Mouse (Mus musculus) midbrain, embryonic 13.5 days (tissue): ENCODE data around the gene Zfand3. TPM values are rescaled to one million over a fixed set of nuclear protein-coding genes. Genes with fewer than 3 reads are reported as not detected.

Source experiments
- ATAC-seq: fragments of 200-750 bp; cut with Nextera tagmentation; 2 replicates; pipeline ENCODE4 v1.8.0; 2017; ENCODE audit warnings: mild to moderate bottlenecking, moderate TSS enrichment, moderate library complexity
- H3K27ac ChIP-seq: fragments of 300-500 bp; sonication (generic); 2 replicates; pipeline ENCODE4 v1.5.1; 2015; ENCODE audit warnings: inconsistent platforms, mild to moderate bottlenecking, moderate library complexity
- H3K27me3 ChIP-seq: fragments of 300-500 bp; sonication (generic); 2 replicates; pipeline ENCODE4 v1.6.1; 2015; ENCODE audit warnings: mild to moderate bottlenecking, inconsistent platforms
- H3K36me3 ChIP-seq: fragments of 300-500 bp; sonication (generic); 2 replicates; pipeline ENCODE4 v1.6.1; 2015; ENCODE audit warnings: mild to moderate bottlenecking, inconsistent platforms
- H3K4me1 ChIP-seq: fragments of 300-500 bp; sonication (generic); replicated peaks from 2 replicates; pipeline ENCODE4 v1.6.1; 2015; ENCODE audit warnings: inconsistent platforms
- H3K4me2 ChIP-seq: fragments of 300-500 bp; sonication (generic); replicated peaks from 2 replicates; pipeline ENCODE4 v1.6.1; 2015; ENCODE audit warnings: moderate library complexity, mild to moderate bottlenecking, inconsistent platforms
- H3K4me3 ChIP-seq: fragments of 300-500 bp; sonication (generic); replicated peaks from 2 replicates; pipeline ENCODE4 v1.5.1; 2015; ENCODE audit warnings: mild to moderate bottlenecking, inconsistent platforms
- H3K9ac ChIP-seq: fragments of 300-500 bp; sonication (generic); replicated peaks from 2 replicates; pipeline ENCODE4 v1.6.1; 2015; ENCODE audit warnings: mild to moderate bottlenecking, inconsistent platforms
- H3K9me3 ChIP-seq: fragments of 300-500 bp; sonication (generic); 2 replicates; pipeline ENCODE4 v1.6.1; 2016; ENCODE audit warnings: mild to moderate bottlenecking, inconsistent platforms
- WGBS: fragments of 180-500 bp; shearing (Covaris S2); methylation state at CpG from one replicate; pipeline ENCODE4 v1.1.7; 2015; 5-methylcytosine and 5-hydroxymethylcytosine counted together
- polyA plus RNA-seq: library from polyadenylated mRNA; unstranded; fragments of >200 nt; fragmentation: Nextera tagmentation; extraction: Ambion mirVana; gene quantifications from 2 replicates; pipeline ENCODE4 v1.2.1, GENCODE M21; 2015

Gene Zfand3
- polyA plus RNA-seq, 1 experiment from 2014 or later, result 85.4 TPM

DNA sequence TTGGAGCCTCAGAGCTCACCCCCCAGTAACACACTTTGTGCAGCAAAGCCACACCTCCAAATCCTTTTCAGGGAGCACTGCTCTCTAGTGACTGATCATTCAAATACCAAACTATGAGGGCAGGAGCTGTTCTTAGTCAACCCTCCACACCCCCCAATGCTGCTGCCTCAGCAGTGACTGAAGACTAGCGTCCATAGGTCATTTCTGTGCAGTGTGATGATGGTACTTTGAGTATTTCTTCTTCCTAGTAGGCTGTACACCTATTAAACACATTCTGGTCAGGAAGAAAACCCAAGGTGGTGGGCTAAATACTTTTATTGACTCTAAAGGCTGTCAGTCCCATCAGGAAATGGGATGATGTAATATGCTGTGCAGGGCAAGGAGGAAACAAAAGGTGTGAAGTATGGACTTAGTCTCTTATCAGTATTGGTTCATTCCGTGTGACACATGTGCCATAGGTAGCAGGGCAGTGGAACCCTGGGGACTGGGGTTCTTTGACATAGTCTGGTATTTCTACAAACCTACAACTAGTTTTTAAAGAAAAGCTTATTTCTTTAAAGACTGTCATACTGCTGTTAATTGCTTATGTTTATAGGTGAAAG, 88.7 kb downstream of the Zfand3 start:
- H3K27me3 ChIP-seq, result no peaks in the 10 kb centered on the region
- H3K4me1 ChIP-seq, result 0 out of 2 replicates have a peak, but pooled peaks cover 4% of the 10 kb centered on the region
- peaks cover 14% of the 10 kb centered on the region for H3K36me3 ChIP-seq
- 100% methylated on average over 2 of the region's 2 CpGs for WGBS
- H3K9ac ChIP-seq, result no peak overlapping the region
- no peaks in the 10 kb centered on the region for H3K9me3 ChIP-seq
- H3K4me3 ChIP-seq, result no peak overlapping the region
- H3K4me2 ChIP-seq, result no peak overlapping the region
- ATAC-seq, result no peak
- H3K27ac ChIP-seq, result no peak overlapping the region

DNA sequence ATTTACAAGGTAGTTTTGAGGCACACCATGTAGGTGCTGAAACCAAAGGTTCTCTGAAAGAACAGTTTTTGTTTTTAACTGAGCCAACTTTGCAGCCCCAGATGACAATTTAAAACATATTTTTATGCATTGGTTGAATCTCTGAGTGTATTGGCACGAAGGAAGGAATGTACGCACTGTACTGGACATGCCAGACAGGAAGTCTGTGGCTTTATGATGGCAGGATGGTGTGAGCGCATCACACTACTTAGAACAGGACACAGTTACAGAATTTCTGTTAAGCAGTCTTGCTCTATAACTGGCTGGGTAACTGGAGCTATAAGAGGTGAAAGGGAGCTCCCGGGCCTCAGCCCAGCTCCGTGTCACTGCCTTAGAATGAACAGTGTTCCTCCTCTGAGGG, 92.6 kb downstream of the Zfand3 start:
- ATAC-seq, result no peak
- Histone ChIP-seq H3K9ac (no peak overlapping the region), H3K4me3 (no peak overlapping the region), H3K36me3 (peaks cover 14% of the 10 kb centered on the region), H3K4me1 (peaks cover 30% of the 10 kb centered on the region), H3K4me2 (no peak overlapping the region), H3K9me3 (no peaks in the 10 kb centered on the region), H3K27me3 (no peaks in the 10 kb centered on the region), H3K27ac (no peak overlapping the region)
- 95% methylated on average over 5 of the region's 5 CpGs for whole genome bisulfite sequencing

DNA sequence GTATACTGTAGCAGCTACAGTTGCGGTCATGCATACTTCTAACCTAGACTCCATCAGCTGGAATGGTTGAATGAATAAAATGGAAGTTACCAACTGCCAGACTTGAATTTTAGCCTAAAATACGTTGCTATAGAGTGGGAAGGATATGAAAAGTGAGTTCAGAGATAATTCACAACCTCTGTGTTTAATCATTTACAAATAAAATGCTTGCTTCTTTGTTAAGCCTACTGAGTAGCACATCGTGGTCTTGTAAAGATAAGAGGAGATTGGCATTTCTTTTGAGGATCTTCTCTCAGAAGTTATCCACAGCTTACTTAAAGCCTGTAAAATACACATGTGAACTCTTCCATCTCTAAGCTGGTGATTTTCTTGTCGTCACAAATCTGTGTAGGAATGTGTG, 93.1 kb downstream of the Zfand3 start:
- ATAC-seq, result no peak

DNA sequence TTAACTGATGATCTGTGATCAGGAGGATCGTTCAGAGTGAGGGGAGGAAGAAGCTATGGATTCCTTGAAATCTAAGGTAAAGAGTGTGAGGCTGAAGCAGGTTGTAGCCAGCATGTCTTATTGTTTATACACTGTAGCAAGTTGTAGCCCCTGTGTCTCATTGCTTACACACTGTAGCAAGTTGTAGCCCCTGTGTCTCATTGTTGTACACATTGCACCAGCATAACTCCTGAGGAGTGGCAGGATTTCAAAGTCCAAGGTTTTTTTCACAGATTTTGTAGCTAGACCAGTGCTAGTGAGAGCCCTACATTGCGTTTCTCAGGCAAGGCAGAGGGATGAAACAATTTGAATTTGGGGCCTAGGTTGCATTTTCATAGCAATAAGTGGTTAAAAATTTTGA, 95.1 kb downstream of the Zfand3 start:
- Histone ChIP-seq H3K36me3 (peaks cover 8% of the 10 kb centered on the region), H3K4me1 (peaks cover 36% of the 10 kb centered on the region), H3K9ac (no peak overlapping the region), H3K4me2 (no peak overlapping the region), H3K9me3 (no peaks in the 10 kb centered on the region), H3K27ac (no peak overlapping the region), H3K27me3 (no peaks in the 10 kb centered on the region), H3K4me3 (no peak overlapping the region)
- WGBS, result 75% methylated on average over 2 of the region's 2 CpGs
- no peak for ATAC-seq

More for the DNA sequence above, 93.1 kb downstream of the Zfand3 start:
- no peak overlapping the region for H3K4me3 ChIP-seq
- peaks cover 13% of the 10 kb centered on the region for H3K36me3 ChIP-seq
- no peak overlapping the region for H3K4me2 ChIP-seq
- WGBS, result 76% methylated on average over 4 of the region's 4 CpGs
- H3K9ac ChIP-seq, result no peak overlapping the region
- no peaks in the 10 kb centered on the region for H3K9me3 ChIP-seq
- H3K4me1 ChIP-seq, result peaks cover 32% of the 10 kb centered on the region
- no peaks in the 10 kb centered on the region for H3K27me3 ChIP-seq
- no peak overlapping the region for H3K27ac ChIP-seq

DNA sequence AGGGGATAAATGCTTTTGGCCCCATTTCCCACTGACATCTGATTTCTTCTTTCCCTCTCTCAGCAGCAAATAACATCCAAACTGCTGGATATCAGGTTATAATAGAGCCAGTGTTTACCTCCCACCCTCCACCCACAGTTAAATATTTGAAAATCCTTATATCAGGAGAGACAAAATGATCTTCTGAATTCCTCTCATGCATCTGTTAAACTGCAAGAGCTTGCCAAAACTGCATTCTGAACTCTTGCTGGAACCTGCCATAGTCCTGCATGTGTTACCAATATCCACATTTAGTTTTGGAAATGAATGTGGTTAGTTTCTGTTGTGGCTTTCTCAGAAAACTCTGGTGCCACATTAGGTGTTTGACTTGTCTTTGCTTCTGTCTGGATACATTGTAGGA, 97.3 kb downstream of the Zfand3 start:
- Histone ChIP-seq H3K27ac (no peak overlapping the region), H3K27me3 (no peaks in the 10 kb centered on the region), H3K4me1 (peaks cover 36% of the 10 kb centered on the region)

DNA sequence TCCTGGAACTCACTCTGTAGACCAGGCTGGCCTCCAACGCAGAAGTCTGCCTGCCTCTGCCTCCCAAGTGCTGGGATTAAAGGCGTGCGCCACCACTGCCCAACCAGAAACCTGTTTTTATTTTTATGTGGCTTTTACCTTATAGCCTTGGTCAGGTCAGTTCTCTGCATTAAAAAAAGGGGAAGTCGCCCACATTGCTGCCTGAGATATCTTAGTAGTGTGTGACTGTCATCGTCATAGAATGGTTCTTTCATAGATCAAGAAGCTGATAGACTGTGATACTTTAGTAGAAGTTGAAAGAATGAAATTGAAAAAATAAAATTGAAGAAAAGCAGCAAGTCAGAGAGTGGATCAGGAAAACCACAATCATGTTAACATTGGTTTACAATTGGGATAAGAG, 98.5 kb downstream of the Zfand3 start:
- Histone ChIP-seq H3K36me3 (no peaks in the 10 kb centered on the region), H3K4me2 (no peak overlapping the region), H3K27me3 (no peaks in the 10 kb centered on the region), H3K4me3 (no peak overlapping the region), H3K27ac (no peak overlapping the region), H3K9ac (no peak overlapping the region), H3K4me1 (peaks cover 33% of the 10 kb centered on the region), H3K9me3 (no peaks in the 10 kb centered on the region)
- WGBS, result 95% methylated on average over 5 of the region's 5 CpGs
- ATAC-seq, result no peak

More for the DNA sequence above, 97.3 kb downstream of the Zfand3 start:
- no peaks in the 10 kb centered on the region for H3K9me3 ChIP-seq
- H3K4me3 ChIP-seq, result no peak overlapping the region
- no peak for ATAC-seq
- no peak overlapping the region for H3K4me2 ChIP-seq
- no peak overlapping the region for H3K9ac ChIP-seq
- no peaks in the 10 kb centered on the region for H3K36me3 ChIP-seq

DNA sequence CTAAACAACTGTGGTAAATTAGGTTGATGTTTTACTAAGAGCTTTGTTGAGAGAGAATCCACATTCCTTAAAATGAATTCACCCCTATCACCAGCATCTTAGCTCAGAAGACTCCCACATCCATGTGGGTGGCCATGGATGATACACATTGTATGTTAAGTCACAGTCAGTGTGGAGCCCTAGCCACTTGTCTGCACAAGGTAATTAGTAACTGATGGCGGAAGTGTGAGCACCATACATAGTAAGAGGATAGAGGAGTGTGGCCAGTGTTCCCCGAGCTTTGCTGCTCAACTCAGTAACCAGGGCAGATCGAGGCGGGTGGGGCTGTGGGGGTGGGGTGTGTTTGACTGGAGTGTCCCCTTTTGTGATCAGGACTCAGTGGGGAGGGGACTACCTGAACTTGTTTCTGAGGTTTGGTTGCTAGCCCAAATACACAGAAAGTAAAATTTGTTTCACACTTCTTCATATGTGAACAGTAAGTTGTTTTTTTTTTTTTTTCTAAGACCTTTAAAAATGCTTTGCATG, 99.2 kb downstream of the Zfand3 start:
- H3K4me1 ChIP-seq, result peaks cover 34% of the 10 kb centered on the region

DNA sequence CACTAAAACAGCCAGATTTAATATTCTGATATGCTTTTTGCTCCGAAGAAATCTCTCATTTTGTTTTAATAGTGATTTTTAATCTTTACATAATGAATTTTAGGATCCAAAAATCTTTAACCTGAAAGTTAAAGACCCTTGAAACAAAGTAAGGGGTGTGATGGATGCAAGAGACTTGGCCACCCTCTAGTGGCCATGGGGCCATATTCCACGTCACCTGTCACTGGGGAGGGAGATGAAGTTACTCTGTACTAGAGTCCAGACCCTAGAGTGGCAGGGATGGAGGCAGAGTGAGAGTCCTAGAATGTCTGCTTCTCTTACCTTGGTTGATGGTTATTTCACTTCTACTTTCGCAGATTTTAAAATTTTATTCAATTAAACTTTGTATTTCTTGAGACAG, 100.8 kb downstream of the Zfand3 start:
- no peak for ATAC-seq
- Histone ChIP-seq H3K9ac (no peak overlapping the region), H3K4me2 (no peak overlapping the region), H3K27me3 (no peaks in the 10 kb centered on the region), H3K4me3 (no peak overlapping the region), H3K27ac (no peak overlapping the region), H3K36me3 (no peaks in the 10 kb centered on the region), H3K4me1 (peaks cover 36% of the 10 kb centered on the region), H3K9me3 (no peaks in the 10 kb centered on the region)
- WGBS, result 90% methylated on average over 3 of the region's 3 CpGs

More for the DNA sequence above, 99.2 kb downstream of the Zfand3 start:
- no peak overlapping the region for H3K27ac ChIP-seq
- H3K9me3 ChIP-seq, result no peaks in the 10 kb centered on the region
- no peak overlapping the region for H3K9ac ChIP-seq
- no peak overlapping the region for H3K4me2 ChIP-seq
- no peaks in the 10 kb centered on the region for H3K36me3 ChIP-seq
- 74% methylated on average over 4 of the region's 4 CpGs for WGBS
- no peak overlapping the region for H3K4me3 ChIP-seq
- ATAC-seq, result no peak
- no peaks in the 10 kb centered on the region for H3K27me3 ChIP-seq

DNA sequence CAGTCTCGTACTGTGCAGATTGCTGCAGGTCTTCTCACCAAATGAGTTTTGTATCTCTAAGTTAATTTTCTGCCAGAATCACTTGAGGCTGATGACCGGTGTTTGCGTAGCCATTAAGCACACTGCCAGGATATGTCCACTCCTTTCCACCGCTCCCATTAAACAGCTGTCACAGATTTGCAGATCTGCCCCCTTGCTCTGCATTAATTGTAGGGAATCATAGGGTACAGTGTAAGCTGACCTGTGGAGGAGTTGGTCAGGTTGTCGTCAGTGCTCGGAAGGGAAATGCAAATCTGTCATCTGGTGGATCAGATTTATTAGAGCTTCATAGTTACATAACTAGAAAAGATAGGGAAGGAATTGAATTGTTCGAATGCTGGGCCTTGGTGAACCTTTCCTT, 106.1 kb downstream of the Zfand3 start:
- H3K4me2 ChIP-seq, result no peak overlapping the region
- no peaks in the 10 kb centered on the region for H3K9me3 ChIP-seq
- H3K9ac ChIP-seq, result no peak overlapping the region
- H3K4me1 ChIP-seq, result peaks cover 41% of the 10 kb centered on the region
- H3K27me3 ChIP-seq, result no peaks in the 10 kb centered on the region
- no peak for ATAC-seq
- 68% methylated on average over 7 of the region's 7 CpGs for WGBS
- H3K4me3 ChIP-seq, result no peak overlapping the region
- peaks cover 3% of the 10 kb centered on the region; the same call in 1 of the 2 replicates for H3K36me3 ChIP-seq
- H3K27ac ChIP-seq, result no peak overlapping the region

DNA sequence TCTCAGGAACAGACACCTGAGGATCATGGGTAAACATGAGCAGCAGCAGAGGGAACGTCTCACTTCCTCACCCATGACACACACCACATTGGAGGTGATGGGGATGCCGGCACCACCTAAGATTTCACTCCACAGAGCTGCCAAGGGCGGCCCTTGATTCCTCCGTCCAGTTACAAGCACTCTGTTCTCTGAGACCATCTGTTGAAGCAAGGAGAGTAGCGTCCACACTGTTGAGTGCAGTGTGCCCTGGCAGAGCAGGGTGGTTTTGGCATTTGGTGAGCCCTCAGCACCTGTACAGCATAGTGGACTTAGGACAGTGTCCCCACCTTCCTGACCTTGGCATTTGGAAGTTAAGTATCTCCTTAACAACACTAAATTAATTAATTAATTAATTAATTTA, 107.0 kb downstream of the Zfand3 start:
- Histone ChIP-seq H3K27me3 (no peaks in the 10 kb centered on the region), H3K9ac (no peak overlapping the region), H3K9me3 (no peaks in the 10 kb centered on the region), H3K36me3 (peaks cover 5% of the 10 kb centered on the region; the same call in 1 of the 2 replicates), H3K4me2 (no peak overlapping the region), H3K27ac (no peak overlapping the region; the same call in 1 of the 2 replicates), H3K4me3 (no peak overlapping the region), H3K4me1 (peaks cover 49% of the 10 kb centered on the region)
- 79% methylated on average over 5 of the region's 5 CpGs for WGBS
- no peak for ATAC-seq

DNA sequence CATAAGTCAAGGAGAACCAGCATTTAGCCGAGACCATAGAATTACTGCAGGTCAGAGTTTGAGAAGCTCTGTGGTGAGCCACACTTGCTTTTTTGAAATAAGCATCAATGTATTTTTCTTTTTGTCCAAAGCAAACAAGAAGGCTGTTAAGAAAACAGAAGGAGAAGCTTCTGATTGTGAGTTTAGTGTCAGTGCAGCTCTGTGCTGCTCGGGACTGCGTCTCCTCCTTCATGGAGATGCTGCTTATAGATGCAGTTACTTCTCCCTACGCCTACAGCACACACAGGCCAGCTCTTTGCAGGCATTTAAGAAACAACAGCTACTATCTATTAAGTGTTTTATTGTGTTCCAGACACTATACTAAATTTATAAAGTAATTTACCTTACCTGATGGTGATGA, 107.5 kb downstream of the Zfand3 start:
- Histone ChIP-seq H3K9me3 (no peaks in the 10 kb centered on the region), H3K36me3 (peaks cover 5% of the 10 kb centered on the region; the same call in 1 of the 2 replicates), H3K4me1 (peaks cover 54% of the 10 kb centered on the region), H3K4me2 (no peak overlapping the region), H3K4me3 (no peak overlapping the region), H3K27ac (no peak overlapping the region), H3K27me3 (no peaks in the 10 kb centered on the region), H3K9ac (no peak overlapping the region)
- 82% methylated on average over 4 of the region's 4 CpGs for WGBS
- no peak for ATAC-seq

DNA sequence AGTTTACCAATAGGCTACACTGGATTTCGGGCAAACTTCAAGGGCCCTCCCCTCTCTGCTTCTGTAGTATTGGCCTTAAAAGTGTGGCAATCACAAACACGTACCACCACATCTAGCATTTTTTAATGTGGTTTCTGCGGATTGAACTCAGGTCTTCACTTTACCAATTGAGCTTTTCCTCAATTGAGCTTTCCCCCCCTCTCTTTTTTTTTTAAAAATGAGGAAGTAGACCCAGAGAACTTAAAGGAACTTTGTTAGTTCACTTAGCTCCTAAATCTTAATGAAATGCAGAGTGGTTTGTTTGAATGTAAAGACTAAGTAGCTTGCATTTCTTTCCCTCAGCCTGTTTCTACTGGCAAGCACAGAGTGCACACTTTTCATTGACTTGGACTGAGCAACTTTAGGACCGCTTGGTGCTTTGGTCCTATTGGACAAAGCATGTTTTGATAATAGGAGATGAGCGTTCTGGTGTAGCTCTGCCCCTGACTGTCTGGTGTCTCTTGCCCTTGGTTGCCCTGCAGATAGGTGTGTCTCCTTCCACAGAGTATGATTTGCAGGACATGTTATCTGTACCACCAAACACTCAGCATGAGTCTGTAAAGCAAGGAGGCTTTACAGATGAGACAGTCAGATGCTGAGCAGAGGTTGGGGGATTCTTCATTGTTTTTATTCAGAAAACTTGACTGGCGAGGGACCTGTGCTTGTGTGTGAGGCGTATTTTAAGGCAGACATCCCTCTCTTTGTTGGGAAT, 108.2 kb downstream of the Zfand3 start:
- H3K9me3 ChIP-seq, result no peaks in the 10 kb centered on the region
- 78% methylated on average over 7 of the region's 7 CpGs for WGBS
- peaks cover 59% of the 10 kb centered on the region for H3K4me1 ChIP-seq
- H3K4me3 ChIP-seq, result no peak overlapping the region
- H3K27ac ChIP-seq, result no peak overlapping the region
- H3K4me2 ChIP-seq, result no peak overlapping the region
- no peak for ATAC-seq
- no peak overlapping the region for H3K9ac ChIP-seq
- no peaks in the 10 kb centered on the region for H3K27me3 ChIP-seq
- peaks cover 5% of the 10 kb centered on the region; the same call in 1 of the 2 replicates for H3K36me3 ChIP-seq
